Mouse (Mus musculus): ENCODE results near the gene Copz1.
"Not testable (repeated sequence)": the region's sequence is repeated elsewhere in the genome, so short reads cannot be mapped to it uniquely, and the experiment has no call there.

Gene Copz1

DNA sequence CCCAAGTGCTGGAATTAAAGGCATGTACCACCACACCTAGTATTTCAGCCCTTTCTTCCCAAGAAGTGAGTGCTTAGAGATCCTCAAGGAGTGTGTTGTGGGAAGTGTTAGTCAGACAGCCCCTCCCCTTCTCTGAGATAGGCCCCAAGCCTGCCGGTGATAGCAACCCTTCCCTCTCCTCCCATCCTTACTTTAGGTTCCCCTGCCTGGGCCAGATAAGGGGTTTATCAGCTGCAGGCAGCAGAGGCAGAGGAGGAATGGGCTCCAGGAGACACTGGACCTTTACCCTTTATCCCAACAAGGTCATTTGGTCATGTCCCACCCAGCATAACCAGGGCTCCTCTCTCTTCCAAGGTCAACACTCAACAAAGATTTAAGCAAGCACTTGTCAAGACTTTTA is 20.9 kb upstream of the Copz1 start:
- in situ Hi-C loops (cut with MboI, MseI), result loop anchor here (5.0 kb wide), 1 partner anchor 56 kb away; no protein-coding TSS in a partner anchor

DNA sequence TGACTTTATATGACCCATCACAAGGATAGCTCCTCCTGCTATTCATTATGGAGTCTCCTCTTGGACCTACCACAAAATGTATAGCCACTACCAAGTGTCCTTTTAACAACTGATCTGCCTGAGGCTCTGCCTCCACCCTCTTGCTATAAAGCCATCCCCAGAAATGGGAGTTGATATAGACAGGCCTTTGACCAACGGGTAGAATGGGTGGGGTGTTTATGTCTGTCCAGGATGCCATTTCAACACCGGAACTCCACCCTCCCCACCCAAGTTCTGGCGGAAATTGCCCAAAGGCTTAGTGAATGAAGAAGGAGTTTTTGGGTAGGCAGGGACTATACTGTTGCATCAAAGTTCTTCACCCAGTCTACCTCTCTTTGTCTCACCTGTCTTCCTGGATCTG is 19.9 kb upstream of the Copz1 start:
- in situ Hi-C loops (cut with MboI, MseI), result loop anchor here (5.0 kb wide), 1 partner anchor 55 kb away; no protein-coding TSS in a partner anchor

DNA sequence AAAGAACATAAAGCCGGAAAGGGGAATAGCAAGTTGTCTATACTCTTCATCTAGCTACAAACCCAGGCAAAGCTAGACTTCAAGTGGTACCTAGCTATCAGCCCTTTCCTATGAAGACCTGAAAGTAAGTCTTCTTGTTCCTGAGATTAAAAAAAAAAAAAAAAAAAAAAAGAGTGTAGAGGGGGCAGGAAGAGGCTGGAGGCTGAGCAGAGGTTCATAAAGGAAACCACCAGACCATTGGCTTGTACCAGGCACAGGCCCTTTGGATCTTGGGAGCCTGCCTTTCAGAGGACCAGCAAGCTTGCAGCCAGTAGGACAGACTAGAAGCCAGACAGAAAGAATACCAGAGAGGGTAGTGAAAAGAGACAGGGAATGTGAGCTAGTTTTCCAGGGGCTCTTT is 19.2 kb upstream of the Copz1 start:
- in situ Hi-C loops (cut with MboI, MseI), result loop anchor here (5.0 kb wide), 1 partner anchor 54 kb away; no protein-coding TSS in a partner anchor

DNA sequence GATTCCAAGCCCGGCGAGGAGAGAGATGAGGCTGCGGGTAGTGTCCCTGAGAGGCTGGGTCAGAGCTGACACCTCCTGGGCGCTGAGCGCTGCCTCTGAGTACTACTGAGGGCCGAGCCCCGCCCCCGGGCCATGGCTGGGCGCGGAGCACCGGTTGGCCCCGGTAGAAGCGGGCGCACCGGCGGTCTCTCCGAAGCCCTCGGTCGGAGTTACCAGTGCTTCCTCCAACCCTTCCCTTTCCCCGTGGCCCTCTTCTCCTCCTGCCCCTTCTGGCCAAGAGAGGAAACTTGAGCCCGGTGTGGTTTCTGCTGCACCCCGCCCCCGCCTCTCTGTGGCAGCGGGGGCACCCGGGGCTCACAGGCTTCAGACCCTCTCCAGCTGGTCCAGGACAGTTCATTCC is 17.3 kb upstream of the Copz1 start:
- in situ Hi-C loops (cut with MboI, MseI), result no loop called here

DNA sequence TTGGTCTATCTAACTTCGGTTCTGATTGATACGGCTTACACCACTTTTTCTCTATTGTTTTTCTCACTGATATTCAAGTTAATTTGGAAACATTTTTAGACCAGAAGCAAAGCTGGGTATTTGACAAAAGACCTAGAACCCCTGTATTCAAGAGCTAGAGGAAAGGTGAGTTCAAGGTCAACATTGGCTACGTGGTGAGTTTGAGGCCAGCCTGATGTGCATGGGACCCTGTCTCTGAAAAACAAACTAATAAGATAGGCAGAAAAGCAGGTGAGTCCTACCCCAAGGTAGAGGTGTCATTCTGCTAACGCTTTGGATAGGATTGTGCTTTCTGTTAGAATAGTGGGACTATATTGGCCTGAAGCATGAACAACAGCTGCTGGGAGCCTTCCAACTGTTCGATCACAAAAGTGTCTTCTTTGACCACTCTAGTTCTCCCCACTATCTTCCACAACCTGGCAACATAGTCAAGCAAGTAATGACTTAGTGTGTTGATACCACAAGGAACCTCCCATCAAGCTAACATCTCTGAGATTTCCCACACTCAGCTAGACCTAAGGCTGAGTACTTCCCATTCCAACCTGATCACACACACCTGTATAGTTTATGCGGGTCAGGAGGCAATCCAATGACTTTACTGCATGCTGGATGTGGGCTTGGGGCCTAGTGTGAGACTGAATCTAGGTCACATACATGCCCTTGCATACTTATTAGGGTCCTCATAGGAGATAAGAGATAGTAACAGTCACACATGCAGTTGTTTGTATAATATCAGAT is 16.1 kb upstream of the Copz1 start:
- in situ Hi-C loops (cut with MboI, MseI), result no loop called here

DNA sequence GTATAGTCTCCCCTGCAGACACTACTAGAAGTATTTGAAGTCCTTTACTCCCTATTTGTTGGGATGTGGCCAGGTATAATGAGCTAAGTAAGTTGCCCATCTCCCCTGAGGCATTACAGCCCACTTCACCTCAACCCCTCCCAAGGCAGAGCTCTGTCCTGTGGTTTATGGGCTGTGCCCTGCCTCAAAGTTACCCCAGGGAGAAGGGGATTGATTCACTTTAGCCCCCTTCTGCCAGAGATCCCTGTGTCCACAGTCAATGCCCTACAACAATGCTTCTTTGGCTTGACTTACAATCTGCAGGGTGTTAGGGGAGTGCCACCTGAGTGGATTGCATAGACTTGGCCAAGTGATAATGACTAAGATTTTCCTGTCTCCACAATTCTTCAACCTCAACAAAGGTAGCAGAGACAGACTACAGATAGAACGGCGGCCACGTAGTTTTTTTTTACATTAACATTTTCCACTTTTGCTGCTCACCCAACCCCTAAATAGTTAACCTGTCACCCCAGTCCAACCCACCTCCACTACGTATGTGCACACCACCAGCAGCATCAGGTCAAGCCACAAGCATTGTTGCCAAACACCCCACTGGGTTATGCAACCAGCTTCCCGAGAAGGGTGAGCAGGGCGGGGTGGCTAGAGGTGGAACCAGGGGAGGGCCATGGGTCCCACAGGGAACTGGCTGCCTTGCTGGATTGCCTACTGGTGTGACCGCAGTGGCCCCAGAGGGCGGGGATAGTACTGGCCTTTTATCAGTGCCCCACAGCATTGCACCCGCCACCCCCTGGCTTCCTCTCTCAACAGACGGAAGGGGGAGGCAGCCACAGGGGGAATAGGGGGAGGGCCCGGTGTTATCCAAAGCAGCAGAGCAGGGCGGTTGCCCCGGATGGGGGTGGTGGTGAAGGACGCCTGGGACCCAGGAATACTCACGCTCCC is 14.5 kb upstream of the Copz1 start, which contains the start of gene Nfe2:
Gene Nfe2 (minus strand): TSS at position 614 of the 939 bp plus-strand sequence.
- in situ Hi-C loops (cut with MboI, MseI), result no loop called here

DNA sequence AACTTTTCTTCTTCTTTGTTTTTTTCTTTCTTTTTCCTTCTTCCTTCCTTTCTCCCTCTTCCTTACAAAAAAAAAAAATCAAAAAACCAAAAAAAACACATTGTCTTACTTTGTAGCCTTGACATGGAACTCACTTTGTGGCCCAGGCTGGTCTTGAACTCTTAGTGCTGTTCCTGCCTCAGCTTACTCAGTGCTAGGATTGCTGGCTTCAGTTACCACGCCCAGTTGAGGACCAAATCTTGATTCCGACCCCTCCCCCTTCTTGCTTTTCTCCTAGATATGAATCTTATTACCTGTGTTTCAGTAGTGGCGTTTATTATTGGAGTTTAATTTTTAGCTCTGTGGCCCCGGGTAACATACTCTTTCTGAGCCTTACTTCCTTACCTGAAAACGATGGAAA is 13.4 kb upstream of the Copz1 start:
- in situ Hi-C loops (cut with MboI, MseI), result no loop called here

DNA sequence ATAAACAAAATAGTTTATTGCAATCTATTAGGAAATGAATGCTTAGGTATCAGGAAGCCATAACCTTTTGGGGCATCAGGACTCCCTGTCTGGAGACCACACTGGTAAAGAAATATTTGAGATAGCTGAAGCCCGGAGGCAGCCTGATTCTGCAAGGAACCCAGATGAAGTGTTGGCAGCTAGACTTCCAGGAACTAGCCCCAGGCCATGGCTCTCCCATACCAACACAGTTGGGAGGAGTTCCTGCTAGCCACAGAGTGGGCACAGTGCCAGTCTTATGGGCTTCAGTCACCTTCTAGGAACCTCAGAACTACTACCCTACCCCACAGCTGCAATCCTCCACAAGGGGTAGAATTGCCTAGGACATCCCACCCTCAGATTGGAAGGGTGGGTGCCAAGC is 12.5 kb upstream of the Copz1 start:
- in situ Hi-C loops (cut with MboI, MseI), result no loop called here

DNA sequence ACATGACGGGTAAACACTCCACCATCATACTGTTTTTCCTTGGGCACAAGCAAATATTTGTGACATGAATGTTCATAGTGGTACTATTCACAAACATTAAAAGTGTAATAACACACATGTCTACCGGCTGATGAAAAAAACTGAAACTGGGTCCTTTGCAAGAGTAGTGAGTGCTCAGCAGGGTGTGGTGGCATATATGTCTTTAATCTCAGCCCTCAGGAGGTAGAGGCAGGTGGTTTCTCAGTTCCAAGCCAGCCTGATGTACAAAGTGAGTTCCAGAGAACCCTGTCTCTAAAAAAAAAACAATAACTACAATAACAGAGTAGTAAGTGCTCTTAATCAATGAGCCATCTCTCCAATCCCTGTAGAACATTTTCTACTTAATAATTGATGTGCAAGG is 7.7 kb upstream of the Copz1 start:
- in situ Hi-C loops (cut with MboI, MseI), result no loop called here

DNA sequence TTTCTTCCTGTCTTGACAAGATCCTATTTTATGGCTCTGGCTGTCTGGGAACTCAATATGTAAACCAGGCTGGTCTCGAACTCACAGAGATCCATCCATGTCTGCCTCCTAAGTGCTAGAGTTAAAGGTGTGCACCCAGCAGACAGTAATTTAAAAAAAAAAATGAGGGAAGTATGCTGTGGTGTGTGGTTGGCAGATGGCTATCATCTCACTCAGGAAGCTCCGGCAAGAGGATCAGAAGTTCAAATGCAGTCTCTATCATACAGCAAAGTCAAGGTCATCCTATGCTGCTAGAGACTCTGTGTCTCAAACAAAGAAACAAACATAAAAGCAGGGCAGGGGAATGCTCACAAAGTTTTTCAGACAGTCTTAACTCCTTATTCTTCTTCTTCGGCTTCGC is 3.6 kb upstream of the Copz1 start:
- in situ Hi-C loops (cut with MboI, MseI), result no loop called here

DNA sequence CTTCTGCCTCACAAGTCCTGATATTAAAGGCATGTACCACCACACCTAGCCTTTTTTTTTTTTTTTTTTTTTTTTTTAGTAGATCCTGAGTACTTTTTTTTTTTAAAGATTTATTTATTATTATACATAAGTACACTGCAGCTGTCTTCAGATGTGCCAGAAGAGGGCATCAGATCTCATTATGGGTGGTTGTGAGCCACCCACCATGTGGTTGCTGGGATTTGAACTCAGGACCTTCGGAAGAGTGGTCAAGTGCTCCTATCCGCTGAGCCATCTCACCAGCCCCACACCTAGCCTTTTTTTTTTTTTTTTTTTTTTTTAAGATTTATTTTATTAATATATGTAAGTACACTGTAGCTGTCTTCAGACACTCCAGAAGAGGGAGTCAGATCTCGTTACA is 3.4 kb downstream of the Copz1 start:
- in situ Hi-C loops (cut with MboI, MseI), result not testable (repeated sequence)

DNA sequence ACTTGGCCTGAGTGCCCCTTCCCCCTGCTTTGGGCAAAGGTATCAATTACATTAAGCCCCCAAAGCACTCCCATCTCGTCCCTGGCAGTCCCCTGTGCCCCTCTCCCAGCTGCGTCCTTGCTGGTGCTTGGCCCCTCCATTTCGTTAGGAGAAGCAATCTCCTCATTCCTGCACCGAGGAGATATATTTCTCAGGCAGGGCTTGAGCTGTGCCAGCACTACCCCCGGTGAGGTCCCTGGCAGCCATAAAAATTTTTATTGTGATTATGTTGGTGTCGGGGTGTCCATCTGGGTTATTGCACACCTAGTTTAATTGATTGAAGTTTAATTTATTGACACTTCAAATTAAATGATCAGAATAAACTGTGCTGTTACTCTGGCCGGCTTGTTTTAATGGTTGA is 5.4 kb downstream of the Copz1 start:
- in situ Hi-C loops (cut with MboI, MseI), result no loop called here

DNA sequence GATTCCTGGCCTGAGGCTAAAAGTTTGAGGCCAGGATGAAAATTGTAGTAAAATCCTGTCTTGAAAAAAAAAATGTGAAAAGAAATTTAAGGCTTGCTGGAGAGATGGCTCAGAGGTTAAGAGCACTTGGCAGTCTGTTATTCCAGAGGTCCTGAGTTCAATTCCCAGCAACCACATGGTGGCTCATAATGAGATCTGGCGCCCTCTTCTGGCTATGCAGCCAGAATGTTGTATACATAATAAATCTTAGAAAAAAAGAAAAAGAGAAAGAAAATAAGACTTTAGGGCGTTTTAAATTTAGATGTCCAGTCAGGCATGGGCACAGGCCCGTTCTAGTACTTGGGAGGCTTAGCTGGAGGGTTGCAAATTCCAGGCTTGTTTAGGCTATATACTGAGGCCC is 7.2 kb downstream of the Copz1 start:
- in situ Hi-C loops (cut with MboI, MseI), result no loop called here

DNA sequence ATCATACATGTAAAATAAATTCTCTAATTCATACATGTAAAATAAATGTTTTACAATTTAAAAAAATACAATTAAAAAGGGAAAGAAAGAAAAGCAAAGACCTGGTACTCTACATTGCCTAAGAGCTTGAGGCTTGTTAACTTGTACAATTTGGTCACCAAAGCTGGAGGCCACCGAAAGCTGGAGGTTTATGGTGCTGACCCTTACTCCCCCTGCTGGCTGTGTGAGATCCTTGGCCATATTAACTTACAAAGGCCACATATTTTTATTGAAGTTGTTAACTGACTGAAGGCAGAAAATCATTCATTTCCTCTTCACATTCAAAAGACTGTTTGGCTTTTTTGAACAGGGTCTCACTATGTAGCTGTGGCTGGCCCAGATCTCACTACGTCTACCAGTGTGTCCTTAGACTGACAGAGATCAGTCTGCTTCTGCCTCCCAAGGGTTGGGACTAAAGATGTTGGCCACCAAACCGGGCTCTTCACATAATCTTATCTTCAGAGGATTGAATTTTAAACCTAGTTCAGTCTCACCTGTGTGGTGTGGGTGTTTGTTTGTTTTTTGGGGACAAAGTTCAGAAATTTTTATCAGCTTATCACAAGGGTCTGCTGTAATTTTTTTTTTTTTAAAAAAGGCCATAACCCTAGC is 8.4 kb downstream of the Copz1 start:
- in situ Hi-C loops (cut with MboI, MseI), result no loop called here

DNA sequence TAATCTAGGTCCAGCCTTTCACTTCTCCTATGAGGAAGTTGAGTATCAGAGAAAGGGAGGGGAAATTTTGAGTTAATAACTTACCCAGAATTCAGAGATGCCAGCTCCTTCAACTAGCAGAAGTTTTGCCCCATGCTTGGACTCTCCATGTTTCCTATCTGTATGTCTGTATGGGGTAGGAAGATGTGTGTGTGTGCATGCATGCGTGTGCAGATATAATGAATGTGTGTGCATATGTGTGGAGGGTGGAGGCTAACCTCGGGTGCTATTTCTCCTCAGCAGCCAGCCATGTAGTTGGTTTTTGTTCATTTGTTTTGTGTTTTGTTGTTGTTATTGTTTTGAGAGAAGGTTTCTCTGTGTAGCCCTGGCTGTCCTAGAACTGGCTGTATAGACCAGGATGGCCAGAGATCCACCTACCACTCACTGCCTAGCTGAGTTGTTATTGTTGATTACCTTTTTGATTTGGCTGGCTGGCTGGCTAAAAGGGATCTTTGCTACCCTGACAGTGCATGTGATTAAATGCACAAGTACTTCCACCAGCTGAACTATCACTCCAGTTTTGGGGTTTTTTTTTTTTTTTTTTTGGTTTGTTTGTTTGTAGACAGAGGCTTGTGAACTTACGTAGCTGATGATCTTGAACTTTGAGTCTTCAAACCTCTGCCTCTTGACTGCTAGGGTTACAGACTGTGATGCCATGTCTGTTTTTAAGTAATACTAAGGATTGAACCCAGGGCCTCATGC is 9.1 kb downstream of the Copz1 start:
- in situ Hi-C loops (cut with MboI, MseI), result no loop called here

DNA sequence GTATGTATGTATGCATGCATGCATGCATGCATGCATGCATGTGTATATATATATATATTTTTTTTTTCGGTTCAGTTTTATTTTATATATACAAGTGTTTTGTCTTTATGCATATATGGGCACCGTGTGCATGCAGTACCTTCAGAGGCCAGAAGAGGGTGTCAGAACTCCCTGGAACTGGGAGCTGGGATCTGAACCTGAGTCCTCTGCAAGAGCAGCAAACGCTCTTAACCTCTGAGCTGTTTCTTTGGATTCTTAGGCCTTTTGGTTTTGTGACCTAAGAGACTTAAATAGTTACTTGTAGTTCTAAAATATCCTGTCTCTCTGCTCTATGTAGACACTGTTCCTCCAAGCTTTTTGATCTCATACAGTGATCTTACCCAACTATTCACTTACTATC is 11.6 kb downstream of the Copz1 start:
- in situ Hi-C loops (cut with MboI, MseI), result no loop called here

DNA sequence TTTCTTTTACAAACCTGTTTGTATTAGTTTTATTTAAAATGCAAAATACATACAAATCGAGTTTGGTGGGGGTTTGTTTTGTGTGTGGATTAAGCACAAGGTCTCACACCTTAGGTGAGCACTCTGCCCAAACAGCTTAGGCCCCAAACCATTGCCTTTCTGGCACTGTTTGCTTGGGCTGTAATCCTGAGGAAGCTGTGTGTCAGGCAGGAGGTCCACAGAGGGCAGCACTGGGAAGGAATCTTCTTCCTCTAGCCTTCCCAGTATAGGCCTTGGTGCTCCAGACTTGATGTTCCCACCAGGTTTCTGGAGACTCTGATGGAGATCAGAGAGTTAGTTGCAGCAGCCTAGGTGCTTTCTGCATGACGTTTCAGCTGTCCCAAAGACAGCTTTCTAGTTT is 12.1 kb downstream of the Copz1 start:
- in situ Hi-C loops (cut with MboI, MseI), result no loop called here

DNA sequence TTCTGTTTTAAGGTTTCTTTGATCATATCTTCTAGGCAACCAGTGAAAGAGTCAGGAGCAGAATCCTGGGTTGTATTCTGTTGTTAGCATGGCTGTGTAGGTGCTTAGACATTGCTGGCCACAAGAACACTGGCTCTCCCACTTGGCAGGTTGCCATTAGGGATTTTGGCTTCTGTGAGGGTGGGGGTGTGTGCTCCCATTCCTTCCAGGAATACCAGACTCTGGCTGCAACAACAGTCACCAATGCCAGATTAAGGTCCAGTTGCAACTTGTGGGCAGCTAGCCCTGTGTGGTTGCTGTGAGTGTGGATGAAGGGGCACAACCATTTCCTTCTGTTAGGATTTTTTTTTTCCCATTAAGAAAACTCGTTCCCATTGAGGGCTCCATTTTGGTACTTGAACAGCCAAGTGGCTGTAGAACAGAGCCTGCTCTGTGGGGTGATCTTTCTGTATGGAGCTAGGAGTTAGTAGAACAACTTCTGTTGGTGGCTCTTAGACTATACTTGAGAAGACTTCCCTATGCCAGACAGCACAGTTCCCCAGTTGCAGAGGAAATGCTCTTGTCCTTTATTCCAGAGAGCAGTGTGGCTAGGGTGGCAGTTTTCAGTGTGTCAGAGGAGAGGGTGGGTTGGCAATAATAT is 13.4 kb downstream of the Copz1 start:
- in situ Hi-C loops (cut with MboI, MseI), result no loop called here

DNA sequence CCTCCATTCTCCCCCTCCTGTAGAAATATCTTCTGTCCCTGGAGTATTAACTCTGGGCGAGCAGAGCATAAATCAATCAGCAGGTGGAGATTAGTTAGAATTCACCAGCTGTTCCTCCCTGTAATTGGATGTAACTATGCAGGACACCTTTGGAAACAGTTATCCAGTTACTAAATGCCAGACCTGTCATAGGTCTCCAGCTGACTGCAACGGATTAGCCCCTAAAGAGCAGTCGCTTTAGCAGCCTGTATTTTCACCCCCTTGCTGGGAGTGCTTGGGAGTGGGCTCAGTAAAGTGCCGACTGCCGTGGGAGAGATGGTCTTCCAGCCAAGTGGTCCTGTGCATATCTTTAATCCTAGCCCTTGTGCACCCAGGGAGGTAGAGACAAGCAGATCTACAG is 17.1 kb downstream of the Copz1 start:
- in situ Hi-C loops (cut with MboI, MseI), result no loop called here

DNA sequence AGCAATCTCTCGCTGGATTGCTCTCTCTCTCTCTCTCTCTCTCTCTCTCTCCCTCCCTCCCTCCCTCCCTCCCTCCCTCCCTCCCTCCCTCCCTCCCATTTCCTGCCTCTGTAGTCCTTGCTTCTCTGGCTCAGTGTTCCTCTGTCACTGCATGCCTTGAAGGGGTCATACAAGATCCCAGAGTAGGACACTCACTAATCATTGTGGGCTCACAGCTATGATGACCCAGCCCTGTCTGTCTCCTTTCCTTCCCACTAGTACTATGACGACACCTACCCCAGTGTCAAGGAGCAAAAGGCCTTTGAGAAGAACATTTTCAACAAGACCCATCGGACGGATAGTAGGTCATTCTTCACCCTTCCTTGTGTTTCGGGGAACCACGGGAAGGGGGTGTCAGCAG is 17.9 kb downstream of the Copz1 start:
- in situ Hi-C loops (cut with MboI, MseI), result no loop called here

DNA sequence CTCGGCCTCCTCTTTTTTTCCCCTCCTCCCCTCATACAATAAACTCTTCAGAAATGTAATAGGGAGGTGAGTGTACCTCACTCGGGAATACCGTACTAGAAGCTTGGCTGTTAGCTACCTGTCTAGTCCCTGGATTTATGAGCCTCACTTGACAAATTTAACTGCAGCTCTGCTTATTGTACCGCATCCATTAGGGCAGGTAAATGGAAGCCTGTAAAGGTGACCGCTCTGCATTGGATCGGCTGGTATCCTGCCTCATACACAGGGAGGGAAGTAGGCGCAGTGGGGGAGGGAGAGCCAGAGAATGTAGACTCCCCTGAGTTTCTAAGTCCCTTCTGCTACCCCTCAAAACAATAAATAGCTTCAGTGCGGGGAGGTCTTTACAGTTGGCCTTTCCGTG is 18.3 kb downstream of the Copz1 start:
- in situ Hi-C loops (cut with MboI, MseI), result no loop called here

Data from regulatory T cell (primary cell).